Mouse (Mus musculus): ENCODE data around the gene Cd300lf. TPM values are rescaled to one million over a fixed set of nuclear protein-coding genes. Genes with fewer than 3 reads are reported as not detected.

Cd300lf gene
- total RNA-seq, 2 experiments from 2014 or later = 1.0 TPM; not detected in 1

DNA sequence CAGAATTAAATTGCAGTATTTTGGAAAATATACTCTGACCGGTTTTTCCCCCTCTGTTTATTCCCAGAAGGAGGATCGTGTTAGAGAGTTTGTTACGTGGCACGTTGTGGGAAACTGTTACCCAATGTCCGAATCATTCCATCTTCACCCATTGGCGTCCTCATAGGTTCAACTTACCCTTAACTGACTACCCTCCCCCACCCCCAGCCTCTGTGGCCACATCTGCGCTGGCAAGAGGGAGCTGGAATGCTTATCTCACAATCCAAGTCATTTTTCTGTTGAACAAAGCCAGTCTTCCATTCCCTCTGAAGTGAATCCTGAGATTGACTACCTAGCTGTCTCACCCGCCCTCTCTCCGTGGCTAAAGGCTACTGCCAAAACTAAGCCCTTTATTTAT, 28.4 kb upstream of the Cd300lf start:
- no peak for ATAC-seq (replicated peaks; ENCODE audit: low FRiP score, low TSS enrichment, poor library complexity, severe bottlenecking)

DNA sequence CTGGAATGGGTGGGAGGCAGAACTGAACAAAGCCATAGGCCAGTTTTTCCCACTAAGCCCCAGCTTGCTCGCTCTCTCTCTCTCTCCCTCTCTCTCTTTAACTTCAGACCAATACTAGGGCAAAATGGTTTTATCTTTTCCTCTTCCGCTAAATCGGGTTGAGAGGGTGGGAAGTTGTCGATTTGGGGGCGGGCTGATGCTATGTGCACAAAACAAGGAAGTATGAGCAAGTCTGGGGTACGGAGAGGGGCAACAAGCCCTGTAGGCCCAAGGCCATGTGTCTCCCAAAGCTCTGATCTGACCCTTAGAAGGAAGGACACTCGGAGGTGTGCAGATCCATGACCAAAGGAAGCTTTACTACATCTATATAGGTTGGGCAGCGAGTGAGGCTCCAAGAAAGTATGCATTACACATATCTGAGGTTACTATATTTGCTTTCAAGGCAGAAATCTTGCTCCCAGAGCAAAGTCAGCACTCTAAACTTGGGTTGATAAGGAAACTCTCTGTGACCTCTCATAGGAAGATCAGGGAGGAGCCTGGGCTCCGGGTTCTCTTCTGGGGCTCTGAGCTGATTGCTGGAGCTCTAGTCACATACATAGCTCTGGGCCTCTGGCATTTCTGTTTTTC, 27.9 kb upstream of the Cd300lf start:
- no peak for ATAC-seq (replicated peaks; ENCODE audit: low FRiP score, low TSS enrichment, poor library complexity, severe bottlenecking)

- no peak for ATAC-seq (replicated peaks; ENCODE audit: low FRiP score, low TSS enrichment, poor library complexity, severe bottlenecking)
Observed at GRCm38 (mm10) chr11:115160883-115161577, 27.2 kb upstream of the Cd300lf start.

DNA sequence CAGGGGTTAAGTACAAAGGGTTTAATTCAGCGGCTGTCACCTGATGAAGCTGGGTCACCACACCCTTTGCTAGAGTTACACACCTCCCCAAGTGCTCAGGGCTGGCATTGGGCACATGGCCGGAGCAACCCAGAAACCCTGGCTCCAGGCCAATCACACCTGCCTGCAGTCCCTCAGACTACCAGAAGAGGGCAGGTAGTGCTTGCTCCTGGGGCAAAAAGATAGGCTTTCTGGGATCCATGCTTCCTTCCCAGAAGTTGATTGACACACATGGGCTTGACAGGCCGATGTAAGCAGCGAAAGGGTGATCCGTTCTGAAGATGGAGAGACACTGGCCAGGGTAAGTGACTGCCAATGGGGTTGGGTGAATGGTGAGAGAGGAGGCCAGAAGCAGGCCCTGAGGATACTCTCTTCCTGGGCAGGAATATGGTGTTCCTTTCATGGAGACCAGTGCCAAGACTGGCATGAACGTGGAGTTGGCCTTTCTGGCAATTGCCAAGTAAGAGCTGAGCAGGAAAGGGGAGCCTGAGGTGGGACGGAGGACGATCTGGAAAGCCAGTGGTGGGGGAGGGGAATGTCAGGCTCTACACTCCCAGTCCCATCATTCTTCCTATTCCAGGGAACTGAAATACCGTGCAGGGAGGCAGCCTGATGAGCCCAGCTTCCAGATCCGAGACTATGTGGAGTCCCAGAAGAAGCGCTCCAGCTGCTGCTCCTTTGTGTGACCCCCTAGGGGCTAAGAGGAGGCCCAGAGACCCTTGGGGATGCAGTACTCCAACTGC, 26.4 kb upstream of the Cd300lf start:
- ATAC-seq (replicated peaks; ENCODE audit: low FRiP score, low TSS enrichment, poor library complexity, severe bottlenecking) = no peak

DNA sequence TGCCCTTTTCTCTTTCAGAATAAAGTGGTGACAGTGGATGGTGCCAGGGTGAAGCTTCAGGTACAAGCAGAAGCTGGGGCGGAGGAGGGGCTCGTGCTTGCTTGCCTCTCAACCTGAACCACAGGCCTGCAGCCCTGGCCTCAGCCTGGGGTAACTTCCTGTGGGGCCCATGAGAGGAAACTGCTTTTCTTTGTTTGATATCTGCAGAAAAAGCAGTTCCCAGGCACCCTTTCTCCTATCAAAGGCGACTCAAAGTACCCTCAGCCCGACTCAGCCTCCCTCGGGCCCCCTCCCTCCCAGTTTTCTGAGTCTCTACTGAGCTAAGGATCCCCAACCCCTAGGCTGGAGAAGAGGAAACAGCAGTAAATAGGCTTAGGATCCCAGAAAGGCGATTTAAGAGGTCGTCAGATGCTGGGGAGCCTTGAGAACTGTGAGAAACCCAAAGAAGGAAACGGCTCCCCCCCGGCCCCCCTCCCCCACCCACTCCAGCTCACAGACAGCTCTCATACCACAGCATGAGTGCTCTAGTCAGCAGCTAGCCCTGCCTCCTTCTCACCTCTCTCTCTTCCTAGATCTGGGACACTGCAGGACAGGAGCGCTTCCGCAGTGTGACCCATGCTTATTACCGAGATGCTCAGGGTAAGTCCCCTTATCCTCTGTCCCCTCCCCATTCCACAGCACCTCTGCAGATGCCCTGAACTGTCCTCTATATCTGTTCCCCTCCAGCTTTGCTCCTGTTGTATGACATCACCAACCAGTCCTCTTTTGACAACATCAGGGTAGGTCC, 24.3 kb upstream of the Cd300lf start:
- ATAC-seq (replicated peaks; ENCODE audit: low FRiP score, low TSS enrichment, poor library complexity, severe bottlenecking) = no peak

DNA sequence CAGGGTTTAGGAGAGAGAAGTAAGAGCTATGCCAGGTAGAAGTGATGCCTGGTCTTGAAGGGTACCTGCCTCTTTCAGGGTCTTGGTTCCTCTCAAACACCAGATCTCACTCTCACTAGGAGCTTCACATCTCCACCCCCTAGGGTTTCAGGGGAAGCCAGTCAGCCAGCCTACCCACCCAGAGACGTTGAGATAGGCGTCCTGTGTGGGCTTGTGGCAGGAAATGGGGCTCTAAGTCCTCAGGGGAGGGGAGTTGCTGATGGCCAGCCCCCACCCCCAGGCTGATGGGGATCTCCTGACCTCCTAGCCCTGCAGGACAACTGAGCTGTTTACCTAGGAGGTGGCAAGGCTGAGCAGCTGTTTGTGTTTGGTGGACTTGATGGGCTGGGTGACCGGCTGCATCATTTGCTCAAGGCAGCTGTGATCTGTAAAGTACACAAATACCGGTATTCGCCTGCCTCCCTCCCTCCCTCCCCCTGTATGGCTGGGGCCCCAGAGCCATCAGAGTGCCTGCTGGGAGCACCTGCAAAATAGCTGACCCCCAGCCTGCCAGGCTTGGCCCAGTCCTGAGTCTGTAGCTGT, 21.4 kb upstream of the Cd300lf start:
- ATAC-seq (replicated peaks; ENCODE audit: low FRiP score, low TSS enrichment, poor library complexity, severe bottlenecking) = no peak

GRCm38 (mm10) chr11:115153699-115154292, 20.0 kb upstream of the Cd300lf start:
- peak; percentile 95 for ATAC-seq (replicated peaks; ENCODE audit: low FRiP score, low TSS enrichment, poor library complexity, severe bottlenecking)

- ATAC-seq (replicated peaks; ENCODE audit: low FRiP score, low TSS enrichment, poor library complexity, severe bottlenecking) = no peak
Observed at GRCm38 (mm10) chr11:115153088-115153487, 19.3 kb upstream of the Cd300lf start.

GRCm38 (mm10) chr11:115151755-115152429, 18.1 kb upstream of the Cd300lf start:
- ATAC-seq (replicated peaks; ENCODE audit: low FRiP score, low TSS enrichment, poor library complexity, severe bottlenecking) = no peak

DNA sequence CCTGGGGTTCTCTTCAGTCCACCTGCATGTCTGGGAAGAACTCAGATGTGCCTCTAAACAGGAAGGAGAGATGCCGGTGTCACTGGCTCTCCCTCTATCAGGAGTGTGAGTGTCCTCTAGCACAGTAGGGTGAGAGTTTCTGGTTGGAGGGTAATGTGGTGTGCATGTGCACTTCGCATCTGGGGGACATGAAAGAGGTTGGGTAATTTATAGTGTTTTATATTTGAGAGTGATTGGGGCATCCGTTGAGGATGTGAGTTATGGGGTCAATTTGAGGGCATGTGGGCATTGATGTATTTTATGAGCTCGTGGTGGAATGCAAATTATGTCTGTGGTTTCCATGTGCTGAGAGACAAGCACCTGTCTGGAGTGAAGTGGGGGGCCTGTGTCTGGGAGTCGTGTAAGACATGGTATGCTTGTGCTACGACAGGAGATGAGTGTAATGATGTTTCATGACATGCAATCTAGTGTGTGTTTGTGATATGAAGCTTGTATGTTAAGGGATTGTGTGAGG, 17.0 kb upstream of the Cd300lf start:
- ATAC-seq (replicated peaks; ENCODE audit: low FRiP score, low TSS enrichment, poor library complexity, severe bottlenecking) = no peak

GRCm38 (mm10) chr11:115147813-115148212, 14.0 kb upstream of the Cd300lf start:
- no peak for ATAC-seq (replicated peaks; ENCODE audit: low FRiP score, low TSS enrichment, poor library complexity, severe bottlenecking)

- ATAC-seq (replicated peaks; ENCODE audit: low FRiP score, low TSS enrichment, poor library complexity, severe bottlenecking) = no peak
Observed at GRCm38 (mm10) chr11:115141970-115142369, 8.2 kb upstream of the Cd300lf start.

- ATAC-seq (replicated peaks; ENCODE audit: low FRiP score, low TSS enrichment, poor library complexity, severe bottlenecking) = no peak
Observed at GRCm38 (mm10) chr11:115138597-115139262, 4.9 kb upstream of the Cd300lf start.

- ATAC-seq (replicated peaks; ENCODE audit: low FRiP score, low TSS enrichment, poor library complexity, severe bottlenecking) = no peak
Observed at GRCm38 (mm10) chr11:115131768-115132381, 1.9 kb downstream of the Cd300lf start.

DNA sequence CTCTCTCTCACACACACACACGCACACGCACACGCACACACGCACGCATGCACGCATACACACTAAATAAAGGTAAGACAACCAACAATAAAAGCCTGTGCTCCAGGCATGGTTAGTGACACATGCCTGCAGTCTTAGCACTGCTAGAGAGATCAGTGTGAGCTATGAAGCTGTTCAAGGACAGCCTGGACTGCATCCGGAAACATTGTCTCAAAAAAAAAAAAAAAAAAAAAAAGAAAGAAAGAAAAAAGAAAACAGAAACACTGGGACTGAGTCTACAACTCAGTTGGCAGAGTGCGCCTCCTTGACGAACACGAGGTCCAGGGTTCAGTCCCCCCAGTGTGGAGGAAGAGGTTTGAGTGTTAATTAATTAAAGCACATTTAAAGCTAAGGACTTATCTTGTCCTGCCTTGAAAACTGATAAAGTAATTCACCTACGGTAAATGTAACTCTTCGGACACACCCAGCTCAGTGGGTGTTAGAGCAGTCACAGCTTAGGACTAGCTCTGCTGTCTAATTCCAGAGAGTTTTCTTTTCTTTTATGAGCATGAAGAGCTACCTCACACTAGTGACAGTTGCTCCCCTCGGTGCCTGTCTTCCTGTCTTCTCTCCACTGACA, 4.2 kb downstream of the Cd300lf start:
- ATAC-seq (replicated peaks; ENCODE audit: low FRiP score, low TSS enrichment, poor library complexity, severe bottlenecking) = no peak

- ATAC-seq (replicated peaks; ENCODE audit: low FRiP score, low TSS enrichment, poor library complexity, severe bottlenecking) = no peak
Observed at GRCm38 (mm10) chr11:115128483-115128882, 5.3 kb downstream of the Cd300lf start.

GRCm38 (mm10) chr11:115119409-115119808, 14.4 kb downstream of the Cd300lf start:
- ATAC-seq (replicated peaks; ENCODE audit: low FRiP score, low TSS enrichment, poor library complexity, severe bottlenecking) = no peak
